Mouse (Mus musculus) cerebellum, adult 8-10 months (tissue): Measurements from ENCODE around the gene Pkhd1.

Experiments used
- DNase-seq: peaks from one replicate; pipeline ENCODE4 v3.0.0; 2022

Pkhd1 gene

GRCm38 (mm10) chr1:20617849-20618530, at the start of gene Pkhd1:
Gene Pkhd1 (minus strand): TSS chr1:20618064.
- no peak for DNase-seq

GRCm38 (mm10) chr1:20667567-20667966, 49.7 kb upstream of the Pkhd1 start:
- no peak for DNase-seq

DNA sequence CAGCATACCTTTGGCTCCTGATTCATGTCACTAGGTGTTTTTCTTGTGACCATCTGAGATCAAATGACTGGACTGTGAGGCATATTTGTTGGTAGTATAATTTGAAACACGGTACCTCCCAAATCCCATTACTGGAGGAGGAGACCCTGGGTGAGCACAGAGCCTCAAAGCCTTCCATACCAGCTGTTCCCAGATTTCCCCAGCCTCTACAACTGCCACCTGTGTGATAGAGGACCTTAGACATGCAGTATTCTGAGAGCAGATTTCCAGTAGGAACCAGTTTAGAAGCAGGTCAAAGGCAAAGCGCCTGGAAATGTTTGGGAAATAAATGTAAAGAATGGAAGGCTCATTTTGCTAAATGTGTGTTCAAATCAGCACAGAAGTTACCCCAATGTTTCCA, 48.4 kb upstream of the Pkhd1 start:
- DNase-seq: no peak

- DNase-seq: no peak
Measured at GRCm38 (mm10) chr1:20655085-20655484, 37.2 kb upstream of the Pkhd1 start.

DNA sequence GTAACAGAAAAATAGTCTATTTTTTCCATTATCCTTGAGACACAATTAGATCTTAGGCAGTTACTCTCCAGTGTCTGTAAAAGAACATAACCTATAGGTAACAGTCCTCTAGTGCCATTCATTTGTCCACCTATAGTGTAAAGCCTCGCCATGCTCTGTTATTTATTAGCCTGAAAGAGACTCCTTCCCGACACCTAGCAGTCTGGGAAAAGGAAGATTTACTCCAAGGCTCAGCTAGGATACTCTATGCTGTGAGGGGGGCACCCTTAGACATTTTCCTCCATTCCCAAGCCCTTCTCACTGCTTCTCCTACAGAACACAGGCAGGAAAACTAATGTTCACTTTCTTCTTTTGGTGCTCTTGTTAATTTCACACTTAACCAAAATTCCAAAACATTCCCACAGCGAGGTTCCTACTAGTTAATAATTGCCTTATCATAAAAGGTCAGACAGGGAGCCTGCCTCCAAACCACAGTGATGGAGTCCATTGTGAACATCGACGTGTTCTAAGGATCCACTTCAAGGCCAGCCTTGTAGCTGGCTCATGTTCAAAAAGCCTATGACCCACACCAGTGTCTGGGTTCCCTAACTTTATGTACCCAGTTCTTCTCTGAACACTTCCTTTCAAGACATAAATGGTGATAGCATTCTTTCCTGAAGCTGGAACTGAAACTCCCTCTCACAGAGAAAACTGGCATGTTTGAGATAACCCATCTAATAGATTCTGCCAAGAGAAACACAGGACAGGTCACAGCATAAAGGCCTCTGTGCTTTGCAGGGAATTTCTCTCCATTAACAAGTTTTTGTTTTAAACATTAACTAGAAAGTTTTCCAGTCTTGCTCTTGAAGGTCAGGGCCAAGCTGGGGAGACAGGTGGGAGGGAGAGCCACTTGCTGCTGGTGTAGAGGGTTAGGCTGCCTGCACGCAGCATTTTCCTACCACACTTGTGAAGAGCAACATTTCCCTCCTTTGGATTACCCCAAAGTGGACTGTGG, 35.9 kb upstream of the Pkhd1 start:
- DNase-seq: no peak

- DNase-seq: no peak
Measured at GRCm38 (mm10) chr1:20634856-20635255, 17.0 kb upstream of the Pkhd1 start.

DNA sequence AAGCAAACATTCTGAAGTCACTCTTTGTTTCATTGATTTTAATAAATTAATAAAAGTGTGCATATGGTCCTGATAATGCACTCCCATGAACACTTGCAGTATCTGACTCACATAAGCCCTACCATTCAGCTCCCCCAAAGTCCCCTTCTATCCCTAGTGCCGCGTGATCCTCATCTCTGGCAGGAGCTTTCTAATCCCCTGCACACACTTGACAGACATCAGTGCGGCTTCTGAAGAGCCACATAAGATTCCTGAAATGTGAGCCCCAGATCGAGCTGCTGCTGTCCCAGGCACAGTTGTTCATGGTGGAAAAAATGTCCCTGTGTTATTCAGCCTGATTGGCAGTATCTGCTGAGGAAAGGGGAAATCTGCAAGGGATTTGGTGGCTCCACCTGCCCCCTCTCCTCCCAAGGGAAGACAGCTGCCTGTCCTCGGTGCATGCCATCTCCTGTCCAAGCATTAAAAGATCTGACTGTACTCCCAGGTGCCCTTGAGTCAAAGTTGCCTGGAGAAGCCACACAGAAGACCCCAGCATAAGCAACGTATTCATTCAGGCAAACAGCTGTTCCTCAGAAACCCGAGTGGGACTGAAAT, 15.5 kb upstream of the Pkhd1 start:
- no peak for DNase-seq

DNA sequence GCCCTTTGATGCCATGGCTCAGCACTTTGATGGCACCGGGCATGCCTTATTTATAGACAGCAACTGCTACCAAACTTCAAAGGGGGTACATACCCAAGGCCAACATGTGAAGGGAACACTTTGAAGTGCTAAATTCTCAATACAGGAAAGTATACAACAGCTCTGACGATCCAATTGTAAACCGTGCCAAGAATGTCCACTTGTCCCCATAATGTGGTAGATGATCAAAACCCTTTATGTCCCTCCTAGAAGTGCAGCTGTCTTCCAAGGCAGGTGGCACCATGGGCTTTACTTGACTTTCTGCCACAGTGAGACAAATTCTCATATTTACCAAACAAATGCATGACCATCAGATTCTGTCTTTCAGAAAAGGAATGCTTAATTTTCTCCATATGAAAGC, 6.7 kb upstream of the Pkhd1 start:
- no peak for DNase-seq

- DNase-seq: no peak
Measured at GRCm38 (mm10) chr1:20623375-20623774, 5.5 kb upstream of the Pkhd1 start.

- no peak for DNase-seq
Measured at GRCm38 (mm10) chr1:20620611-20621010, 2.7 kb upstream of the Pkhd1 start.

GRCm38 (mm10) chr1:20619363-20619762, 1.5 kb upstream of the Pkhd1 start:
- no peak for DNase-seq

GRCm38 (mm10) chr1:20612643-20613042, 5.2 kb downstream of the Pkhd1 start:
- DNase-seq: peak; percentile 20

DNA sequence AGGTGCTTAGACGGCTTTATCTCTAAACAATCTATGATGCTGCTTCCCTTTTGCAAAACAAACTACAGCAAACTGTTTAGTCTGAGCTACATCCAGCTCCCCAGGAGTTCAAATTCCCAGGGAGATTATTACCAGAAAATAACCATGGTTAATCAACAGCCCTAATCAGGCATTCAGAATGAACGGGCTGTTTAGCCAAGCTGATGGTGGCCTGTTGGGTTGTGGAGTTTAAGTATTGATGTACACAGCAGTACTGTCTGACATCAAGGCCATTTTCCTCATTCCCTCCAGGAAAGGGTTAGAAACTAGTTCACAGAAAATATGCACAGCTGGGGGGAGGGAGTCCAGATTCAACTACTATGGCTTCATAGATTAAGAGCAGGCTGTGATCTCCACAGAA, 12.4 kb downstream of the Pkhd1 start:
- DNase-seq: no peak

DNA sequence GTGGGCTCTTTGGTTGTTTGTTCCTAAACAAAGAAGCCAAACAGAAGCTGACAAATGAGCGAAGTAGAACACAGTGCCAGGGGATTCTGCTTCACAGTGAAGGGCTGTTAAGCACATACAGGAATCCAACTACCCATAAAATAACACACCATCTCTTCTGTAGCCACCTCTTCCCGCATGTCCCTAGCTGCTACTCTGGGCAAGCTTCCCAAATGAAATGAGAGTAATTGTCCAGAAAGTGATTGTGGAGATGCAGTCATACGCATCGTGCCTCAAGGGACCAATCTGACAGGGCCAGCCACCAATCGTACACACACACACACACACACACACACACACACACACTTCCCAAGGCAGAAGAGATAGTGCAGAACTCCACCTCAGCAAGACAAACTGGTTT, 27.4 kb downstream of the Pkhd1 start:
- DNase-seq: no peak

DNA sequence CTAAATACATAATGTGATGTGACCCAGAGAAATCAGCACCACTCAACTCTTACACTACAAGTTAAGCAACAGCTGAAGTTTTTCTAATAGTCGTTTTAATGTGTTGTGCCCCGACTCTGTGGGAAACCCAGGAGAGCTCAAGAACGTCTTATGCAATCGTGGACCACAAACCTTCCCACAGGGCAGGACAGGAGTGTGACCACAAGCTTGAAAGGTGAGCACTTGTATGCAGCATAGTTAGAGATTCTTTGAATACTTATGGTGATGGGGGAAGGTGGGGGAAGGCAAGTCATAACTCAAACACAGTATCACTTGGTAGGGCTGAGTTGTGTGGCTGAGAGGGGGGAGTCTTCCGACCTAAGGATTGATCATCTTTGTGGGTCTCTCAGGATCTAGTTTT, 46.4 kb downstream of the Pkhd1 start:
- no peak for DNase-seq

DNA sequence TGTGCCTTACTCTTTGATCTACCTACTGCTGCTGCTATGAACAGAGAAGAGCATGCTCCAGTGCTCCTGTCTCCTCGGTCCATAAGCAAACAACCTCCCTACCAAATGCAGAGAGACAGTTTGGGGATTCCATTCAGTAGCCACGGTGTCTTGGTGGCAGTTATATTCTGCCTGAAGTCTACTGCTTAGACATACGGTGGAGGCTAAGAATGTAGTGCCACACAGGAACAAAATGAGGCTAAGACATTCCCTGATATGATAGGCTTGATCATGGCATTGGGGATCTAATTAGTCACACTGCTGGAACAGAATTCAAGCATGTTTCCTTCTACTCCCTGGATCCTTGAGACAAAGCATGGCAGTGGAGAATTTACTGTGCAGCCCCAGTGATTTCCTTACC, 48.4 kb downstream of the Pkhd1 start:
- DNase-seq: no peak

GRCm38 (mm10) chr1:20558443-20558842, 59.4 kb downstream of the Pkhd1 start:
- DNase-seq: no peak

DNA sequence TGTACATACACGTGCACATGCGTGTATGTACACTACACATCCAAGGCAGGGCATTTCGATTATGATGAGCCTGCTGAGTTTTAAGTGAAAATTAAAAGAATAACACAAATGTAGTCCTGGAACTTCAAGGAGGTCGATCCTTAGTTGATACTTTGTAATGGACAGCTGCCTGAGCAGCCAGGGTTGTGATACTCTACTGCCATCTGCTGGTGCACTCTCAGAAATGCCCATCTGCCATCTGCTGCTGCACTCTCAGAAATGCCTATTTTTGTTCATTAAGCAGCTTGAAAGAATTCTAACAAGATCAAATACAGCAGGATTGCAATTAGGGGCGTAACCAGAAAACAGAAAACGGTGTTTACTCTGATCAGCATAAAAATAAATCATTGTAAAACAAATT, 63.5 kb downstream of the Pkhd1 start:
- DNase-seq: peak; percentile 19

GRCm38 (mm10) chr1:20551334-20551733, 66.5 kb downstream of the Pkhd1 start:
- DNase-seq: no peak

- no peak for DNase-seq
Measured at GRCm38 (mm10) chr1:20544526-20544925, 73.3 kb downstream of the Pkhd1 start.

DNA sequence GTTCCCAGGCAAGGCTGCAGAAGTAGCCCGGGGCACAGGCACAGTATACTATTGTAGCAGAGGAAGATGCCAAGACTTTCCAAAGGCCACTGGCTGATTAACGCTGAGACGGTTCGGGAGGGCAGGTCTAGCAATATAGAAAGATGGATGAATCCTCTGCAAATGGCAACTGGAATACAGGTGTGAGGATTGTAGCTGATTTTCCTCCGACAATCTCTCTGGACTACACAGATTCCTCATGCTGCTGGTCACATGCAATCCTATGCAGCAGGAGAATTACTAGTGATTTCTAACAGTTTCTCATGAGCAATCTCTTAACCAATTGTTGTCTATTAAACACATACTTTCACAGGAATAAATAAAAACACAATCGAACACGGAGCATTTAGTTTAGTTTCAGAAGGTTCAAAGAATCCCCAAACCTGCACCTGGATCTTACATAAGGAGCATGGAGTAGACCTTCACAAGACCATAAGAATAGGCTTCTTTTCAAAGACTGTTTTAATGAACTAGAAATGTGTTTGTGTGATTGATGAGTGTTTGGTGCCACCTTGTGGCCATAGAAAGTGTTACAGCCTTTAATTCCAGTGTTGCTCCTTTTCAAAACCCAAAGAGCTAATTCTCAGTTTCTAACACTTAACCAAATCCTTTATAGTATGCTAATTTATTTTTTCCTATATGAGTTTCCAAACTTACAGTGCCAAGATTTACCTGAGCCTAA, 104.3 kb downstream of the Pkhd1 start:
- peak; percentile 39 for DNase-seq

- DNase-seq: no peak
Measured at GRCm38 (mm10) chr1:20498965-20499364, 118.9 kb downstream of the Pkhd1 start.

DNA sequence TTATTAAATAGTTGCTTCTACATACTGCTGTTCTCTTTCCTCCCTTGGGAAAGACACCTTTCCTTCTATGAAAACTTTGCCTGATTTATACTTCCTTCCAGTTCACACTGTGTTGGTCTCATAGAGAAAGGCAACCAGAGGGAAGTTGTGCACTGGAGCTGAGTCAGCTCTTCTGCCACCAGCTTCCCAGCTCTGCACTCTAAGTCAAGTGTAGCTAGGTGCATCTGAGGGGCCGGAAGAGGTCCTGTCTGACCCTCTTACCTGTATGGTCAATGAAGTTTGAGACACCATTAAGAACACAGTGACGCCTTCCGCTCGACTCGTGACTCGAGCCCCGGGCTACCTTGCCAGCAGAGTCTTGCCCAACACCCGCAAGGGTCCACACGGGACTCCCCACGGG, 131.8 kb downstream of the Pkhd1 start:
- no peak for DNase-seq
